Mouse (Mus musculus) B cell, adult (primary cell): Measurements from ENCODE around the gene Olfr1013. TPM values are rescaled to one million over a fixed set of nuclear protein-coding genes. Genes with fewer than 3 reads are reported as not detected.

Experiments
- total RNA-seq: library from RNA; stranded (reverse); gene quantifications from 4 replicates; pipeline ENCODE4 v1.2.4, GENCODE M21; 2023; ENCODE audit not compliant: inconsistent age

Olfr1013 gene
- not detected in 4 replicates for total RNA-seq

DNA sequence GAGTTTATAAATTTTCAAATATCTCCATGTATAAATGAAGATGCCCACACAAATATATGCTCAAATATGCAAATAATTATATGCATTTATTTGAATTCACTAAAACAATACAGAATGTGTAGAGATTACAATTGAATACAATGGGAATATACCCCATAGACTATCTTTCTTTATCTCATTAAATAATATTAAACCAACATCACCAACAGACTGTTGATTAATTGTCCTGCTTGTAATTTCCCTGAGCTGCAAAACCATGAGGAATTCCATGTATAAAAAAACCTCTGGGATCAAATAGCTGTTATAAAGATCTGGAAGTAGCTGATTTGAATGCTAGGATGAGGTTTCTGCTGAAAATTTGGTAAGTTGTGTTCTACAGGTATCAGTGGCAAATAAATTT lies at the start of gene Olfr1013:
Gene Olfr1013, plus strand, starts transcription at position 301 of the 400 bp plus-strand sequence.

DNA sequence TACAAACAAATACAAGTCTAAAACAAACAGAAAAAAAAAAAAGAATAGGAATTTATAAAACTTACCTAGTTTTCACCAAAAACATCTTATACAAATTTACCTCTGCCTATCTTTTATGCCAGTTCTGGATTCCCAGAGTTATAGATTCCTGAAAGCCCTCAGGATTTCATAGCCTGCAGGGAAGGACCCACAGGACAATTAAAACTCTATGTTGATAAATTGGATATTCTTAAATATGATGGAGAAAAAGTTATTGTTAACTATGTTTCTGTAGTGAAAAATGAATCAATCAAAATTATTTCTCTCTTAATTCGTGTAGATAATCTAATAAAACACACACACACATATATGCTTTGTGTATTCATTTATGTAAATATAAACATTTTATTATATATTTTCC lies 4.2 kb upstream of the Olfr1013 start, which contains the start of gene Olfr1012:
Gene Olfr1012, minus strand, starts transcription at position 101 of the 400 bp plus-strand sequence.

GRCm38 (mm10) chr2:85772413-85772812 lies 5.5 kb downstream of the Olfr1013 start, which contains the start of gene Olfr1014:
Olfr1014 (plus strand) TSS chr2:85772713.

DNA sequence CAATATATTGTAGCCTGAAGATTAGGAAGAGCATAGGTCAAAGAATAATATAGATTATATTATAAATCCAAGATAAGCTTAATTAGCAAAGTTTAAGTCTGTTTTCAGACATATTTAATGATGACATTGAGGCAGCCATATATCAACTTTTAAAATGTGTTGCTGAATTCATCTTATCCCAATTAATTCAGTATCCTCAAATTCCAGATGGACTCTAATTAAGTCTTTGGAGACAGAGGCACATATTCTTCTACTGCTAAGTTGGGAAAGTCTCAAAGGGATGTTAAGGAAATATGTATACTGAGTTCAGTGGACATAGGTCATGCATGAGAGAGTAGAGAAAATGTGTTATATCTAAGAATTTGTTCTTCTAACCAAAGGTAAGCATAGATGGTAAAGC lies 14.8 kb downstream of the Olfr1013 start, which contains the start of gene Olfr1015:
Gene Olfr1015, plus strand, starts transcription at position 301 of the 400 bp plus-strand sequence.

DNA sequence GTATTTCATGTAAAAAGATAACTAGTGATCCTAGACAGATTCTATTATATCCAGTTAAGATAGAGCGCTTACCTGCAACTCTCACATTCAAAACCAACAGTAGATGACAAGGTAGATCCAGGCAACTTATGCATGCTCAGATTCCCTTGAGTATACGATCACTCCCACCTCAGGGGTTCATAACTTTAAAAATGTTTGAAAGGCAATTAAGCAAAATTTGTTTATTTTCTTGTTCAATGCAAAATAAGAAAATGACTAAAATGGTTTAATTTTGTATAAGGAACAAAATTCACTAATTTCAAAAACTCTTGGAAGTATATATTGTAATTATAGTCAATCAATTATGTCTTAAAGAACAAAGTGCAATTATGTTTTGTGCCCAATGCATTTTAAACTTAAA lies 35.5 kb downstream of the Olfr1013 start, which contains the start of gene Olfr1016:
Gene Olfr1016, minus strand, starts transcription at position 101 of the 400 bp plus-strand sequence.

DNA sequence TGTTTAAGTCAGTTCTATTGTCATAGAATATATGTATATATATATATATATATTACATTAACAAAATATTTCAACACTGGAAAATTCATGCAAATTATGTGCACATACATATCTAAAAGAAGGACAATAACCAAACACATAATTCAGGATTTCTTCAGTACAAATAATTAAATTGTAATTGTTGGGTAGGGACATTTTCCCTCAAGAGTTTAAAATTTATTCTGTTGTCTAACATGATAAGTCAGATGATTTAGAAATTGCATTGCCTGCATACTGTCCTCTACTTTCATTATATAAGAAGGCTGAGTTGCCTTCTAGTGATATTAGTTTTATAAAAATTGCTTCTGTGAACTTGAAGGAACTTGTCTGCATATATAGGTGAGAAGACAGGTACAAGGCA lies 51.3 kb downstream of the Olfr1013 start, which contains the start of gene Olfr1018:
Gene Olfr1018, plus strand, starts transcription at position 301 of the 400 bp plus-strand sequence.

Other genes starting within 250 kb of the Olfr1013 start
- gene 4833423E24Rik, start 248.1 kb upstream of the Olfr1013 start, total RNA-seq, result not detected in 4 replicates
- not detected in 4 replicates for gene Olfr996, start 187.9 kb upstream of the Olfr1013 start, total RNA-seq
- gene Olfr998, start 178.2 kb upstream of the Olfr1013 start, total RNA-seq, result not detected in 4 replicates
- gene Olfr1000, start 155.2 kb upstream of the Olfr1013 start, total RNA-seq, result not detected in 4 replicates
- not detected in 4 replicates for gene Olfr1002, start 116.4 kb upstream of the Olfr1013 start, total RNA-seq
- gene Olfr154, start 102.6 kb upstream of the Olfr1013 start, total RNA-seq, result not detected in 4 replicates
- not detected in 4 replicates for gene Olfr1006, start 88.3 kb upstream of the Olfr1013 start, total RNA-seq
- not detected in 4 replicates for gene Olfr1008, start 77.7 kb upstream of the Olfr1013 start, total RNA-seq
- not detected in 4 replicates for gene Olfr1009, start 51.7 kb upstream of the Olfr1013 start, total RNA-seq
- not detected in 4 replicates for gene Olfr1012, start 4.3 kb upstream of the Olfr1013 start, total RNA-seq
- gene Olfr1014, start 5.6 kb downstream of the Olfr1013 start, total RNA-seq, result not detected in 4 replicates
- not detected in 4 replicates for gene Olfr1015, start 14.9 kb downstream of the Olfr1013 start, total RNA-seq
- gene Olfr1016, start 35.4 kb downstream of the Olfr1013 start, total RNA-seq, result not detected in 4 replicates
- not detected in 4 replicates for gene Olfr1018, start 51.4 kb downstream of the Olfr1013 start, total RNA-seq
- gene Olfr1019, start 78.4 kb downstream of the Olfr1013 start, total RNA-seq, result not detected in 4 replicates
- not detected in 4 replicates for gene Olfr1020, start 79.9 kb downstream of the Olfr1013 start, total RNA-seq
- not detected in 4 replicates for gene Olfr1022, start 101.5 kb downstream of the Olfr1013 start, total RNA-seq
- gene Olfr1023, start 118.5 kb downstream of the Olfr1013 start, total RNA-seq, result not detected in 4 replicates
- gene Olfr1024, start 138.0 kb downstream of the Olfr1013 start, total RNA-seq, result not detected in 4 replicates
- not detected in 4 replicates for gene Olfr1025-ps1, start 148.1 kb downstream of the Olfr1013 start, total RNA-seq
- gene Olfr1026, start 154.5 kb downstream of the Olfr1013 start, total RNA-seq, result not detected in 4 replicates
- gene Olfr1028, start 183.3 kb downstream of the Olfr1013 start, total RNA-seq, result not detected in 4 replicates
- gene Olfr1029, start 206.8 kb downstream of the Olfr1013 start, total RNA-seq, result 0.12 TPM in 1 of 4 replicates, not detected in the others
- not detected in 4 replicates for gene Olfr1030, start 212.2 kb downstream of the Olfr1013 start, total RNA-seq
- gene Olfr1031, start 223.2 kb downstream of the Olfr1013 start, total RNA-seq, result not detected in 4 replicates
- gene Olfr1032, start 238.4 kb downstream of the Olfr1013 start, total RNA-seq, result not detected in 4 replicates